Mouse (Mus musculus) left cerebral cortex, adult 9 months (tissue): ENCODE measurements around the gene Palm3.
"Not testable (repeated sequence)": the region's sequence is repeated elsewhere in the genome, so short reads cannot be mapped to it uniquely, and the experiment has no call there.

Source experiments
- DNase-seq, 2 experiments: peaks; one replicate each; pipeline ENCODE4 v3.0.0; 2022; ENCODE audit warnings: low spot score in 2 of 2

Gene Palm3

DNA sequence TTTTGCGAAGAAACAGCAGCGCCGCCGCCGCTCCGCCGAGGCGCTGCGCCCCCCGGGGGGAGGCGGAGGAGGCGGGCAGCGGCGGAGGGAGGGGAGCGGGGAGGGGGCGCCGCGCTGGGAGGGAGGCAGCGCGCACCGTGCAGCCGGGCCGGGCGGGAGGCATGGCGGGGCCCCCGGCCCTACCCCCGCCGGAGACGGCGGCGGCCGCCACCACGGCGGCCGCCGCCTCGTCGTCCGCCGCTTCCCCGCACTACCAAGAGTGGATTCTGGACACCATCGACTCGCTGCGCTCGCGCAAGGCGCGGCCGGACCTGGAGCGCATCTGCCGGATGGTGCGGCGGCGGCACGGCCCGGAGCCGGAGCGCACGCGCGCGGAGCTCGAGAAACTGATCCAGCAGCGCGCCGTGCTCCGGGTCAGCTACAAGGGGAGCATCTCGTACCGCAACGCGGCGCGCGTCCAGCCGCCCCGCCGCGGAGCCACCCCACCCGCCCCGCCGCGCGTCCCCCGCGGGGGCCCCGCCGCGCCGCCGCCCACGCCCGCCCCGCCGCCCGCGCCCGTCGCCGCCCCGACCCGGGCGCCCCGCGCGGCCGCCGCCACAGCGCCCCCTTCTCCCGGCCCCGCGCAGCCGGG is 23.6 kb upstream of the Palm3 start, which contains the start of gene Samd1:
TSS of gene Samd1 (plus strand) at position 162 of the 631 bp plus-strand sequence.
- DNase-seq: no peak

DNA sequence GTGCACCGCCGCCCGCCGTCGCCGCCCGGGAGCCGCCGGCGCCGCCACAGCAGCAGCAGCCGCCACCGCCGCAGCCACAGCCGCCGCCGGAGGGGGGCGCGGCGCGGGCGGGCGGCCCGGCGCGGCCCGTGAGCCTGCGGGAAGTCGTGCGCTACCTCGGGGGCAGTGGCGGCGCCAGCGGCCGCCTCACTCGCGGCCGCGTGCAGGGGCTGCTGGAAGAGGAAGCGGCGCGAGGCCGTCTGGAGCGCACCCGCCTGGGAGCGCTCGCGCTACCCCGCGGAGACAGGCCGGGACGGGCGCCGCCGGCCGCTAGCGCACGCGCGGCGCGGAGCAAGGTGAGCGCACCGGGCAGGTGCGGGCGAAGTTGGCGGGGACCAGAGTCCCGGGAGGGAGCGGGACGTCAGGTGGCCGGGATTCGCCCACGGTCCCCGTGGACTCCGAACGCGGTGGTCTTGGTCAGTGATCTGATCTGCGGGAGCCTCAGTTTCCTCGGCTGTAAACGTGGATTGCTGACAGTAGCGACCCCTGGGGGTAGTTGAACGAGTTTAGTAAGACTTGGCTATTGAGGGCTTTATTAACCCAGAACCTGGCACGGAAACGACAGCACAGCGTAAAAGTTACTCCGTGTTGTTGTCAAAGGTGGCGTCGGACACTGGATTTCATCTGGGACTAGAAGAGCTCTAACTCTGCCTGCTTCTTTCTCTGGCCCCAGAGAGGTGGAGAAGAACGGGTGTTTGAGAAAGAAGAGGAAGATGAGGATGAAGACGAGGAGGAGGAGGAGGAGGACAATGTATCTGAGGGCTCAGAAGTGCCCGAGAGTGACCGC is 22.8 kb upstream of the Palm3 start:
- no peak for DNase-seq

DNA sequence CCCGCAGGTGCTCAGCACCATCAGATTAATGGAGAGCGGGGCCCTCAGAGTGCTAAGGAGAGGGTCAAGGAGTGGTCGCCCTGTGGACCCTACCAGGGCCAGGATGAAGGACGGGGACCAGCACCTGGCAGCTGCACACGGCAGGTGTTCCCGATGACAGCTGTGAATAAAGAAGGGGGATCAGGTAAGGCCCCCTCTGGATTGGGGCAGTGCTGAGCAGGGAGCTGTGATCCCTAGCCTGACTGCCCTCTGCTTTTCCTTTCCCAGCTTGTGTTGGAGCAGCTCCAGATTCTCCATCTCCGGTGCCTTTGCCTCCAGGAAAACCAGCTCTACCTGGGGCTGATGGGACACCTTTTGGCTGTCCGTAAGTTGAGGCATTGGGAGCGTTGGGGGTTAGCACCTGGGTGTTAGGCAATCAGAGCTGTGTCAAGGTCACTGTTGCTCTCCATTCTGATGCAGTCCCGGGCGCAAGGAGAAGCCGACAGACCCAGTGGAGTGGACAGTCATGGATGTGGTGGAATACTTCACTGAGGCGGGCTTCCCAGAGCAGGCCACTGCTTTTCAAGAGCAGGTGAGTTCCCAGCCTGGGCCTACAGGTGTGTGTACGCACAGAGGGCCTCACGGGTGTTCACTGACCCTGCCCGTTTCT is 22.1 kb upstream of the Palm3 start:
- no peak for DNase-seq

DNA sequence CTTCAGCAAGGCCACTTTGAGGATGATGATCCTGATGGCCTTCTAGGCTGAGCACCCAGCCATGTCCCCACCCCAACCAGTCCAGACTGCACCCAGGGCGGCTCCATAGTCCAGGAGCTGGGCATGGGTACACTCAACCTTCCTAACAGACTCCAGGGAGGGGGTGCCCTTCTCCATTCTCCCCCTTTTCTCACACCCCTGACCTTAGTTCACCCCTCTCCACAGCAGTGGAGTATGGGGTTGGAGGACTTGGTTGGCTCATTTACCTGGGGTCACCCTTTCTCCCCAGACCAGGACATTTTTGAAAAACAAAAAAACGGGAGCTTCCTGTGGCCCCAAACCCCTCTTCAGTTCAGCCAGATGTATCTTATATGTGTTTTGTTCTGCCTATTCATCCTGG is 21.4 kb upstream of the Palm3 start:
- no peak for DNase-seq

DNA sequence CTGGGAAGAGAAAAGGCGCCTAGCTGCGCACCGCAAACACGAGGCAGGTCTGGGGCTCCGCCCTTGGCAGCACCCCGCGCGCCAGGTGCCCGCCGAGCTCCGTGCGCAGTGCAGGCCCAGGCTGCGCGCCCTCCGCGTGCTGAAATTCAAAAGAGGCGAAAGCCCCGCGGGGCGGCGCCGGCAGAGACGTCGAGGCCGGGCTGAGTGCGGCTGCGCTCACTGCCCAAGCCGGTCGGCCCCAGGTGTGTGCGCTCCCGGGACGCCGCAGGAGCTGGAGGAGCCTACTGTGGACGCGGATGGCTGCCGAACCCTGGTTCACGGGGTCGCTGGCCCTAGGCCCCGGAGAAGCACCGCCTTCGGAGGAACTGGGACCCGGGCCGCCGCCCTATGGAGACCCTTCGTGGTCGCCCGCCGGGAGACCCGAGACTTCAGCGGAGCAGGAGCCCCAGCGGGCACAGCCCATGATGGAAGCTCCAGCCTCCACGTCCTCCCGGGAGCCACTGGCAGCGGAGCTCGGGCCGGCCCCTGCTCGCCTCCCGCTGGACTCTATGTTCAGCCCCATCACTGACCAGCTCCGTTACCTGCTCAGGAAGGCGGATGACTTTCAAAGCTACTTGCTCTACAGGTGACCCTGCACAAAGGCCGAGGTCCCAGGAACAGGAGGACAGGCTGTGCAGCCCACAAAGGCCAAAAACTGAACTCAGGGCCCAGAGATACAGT is 19.8 kb upstream of the Palm3 start, which contains the start of gene 1700067K01Rik:
TSS of gene 1700067K01Rik (plus strand) at position 222 of the 720 bp plus-strand sequence.
- DNase-seq: no peak

DNA sequence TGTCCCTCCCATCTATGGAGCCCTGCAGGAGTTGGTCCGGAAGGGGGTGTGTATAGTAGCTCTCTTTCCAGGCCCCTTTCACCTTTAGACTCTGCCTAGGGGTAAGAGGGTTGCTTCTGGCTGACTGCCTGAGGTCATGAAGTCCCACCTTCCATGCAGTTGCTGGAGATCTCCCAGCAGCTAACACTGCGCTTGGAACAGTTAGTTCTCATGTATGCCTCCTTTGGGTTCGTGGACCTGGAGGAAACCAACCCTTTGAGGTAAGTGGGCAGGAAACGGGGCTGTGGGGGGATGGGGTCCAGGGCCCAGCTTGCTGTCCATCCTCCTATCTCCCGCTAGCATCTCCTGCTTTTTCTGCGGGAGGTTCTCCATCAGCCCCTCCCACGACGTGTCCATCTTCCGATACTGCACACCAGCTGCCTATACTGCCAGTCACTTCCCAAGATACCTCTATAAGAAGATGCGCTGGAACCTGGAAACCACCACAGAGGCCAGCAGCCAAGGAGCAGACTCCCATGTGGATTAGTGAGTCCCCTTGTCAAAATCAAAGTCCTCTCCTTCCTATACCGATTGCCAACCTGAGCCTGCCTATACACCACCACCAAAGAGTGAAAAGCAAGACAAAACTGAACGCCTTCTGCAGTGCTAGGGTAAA is 18.2 kb upstream of the Palm3 start:
- no peak for DNase-seq

DNA sequence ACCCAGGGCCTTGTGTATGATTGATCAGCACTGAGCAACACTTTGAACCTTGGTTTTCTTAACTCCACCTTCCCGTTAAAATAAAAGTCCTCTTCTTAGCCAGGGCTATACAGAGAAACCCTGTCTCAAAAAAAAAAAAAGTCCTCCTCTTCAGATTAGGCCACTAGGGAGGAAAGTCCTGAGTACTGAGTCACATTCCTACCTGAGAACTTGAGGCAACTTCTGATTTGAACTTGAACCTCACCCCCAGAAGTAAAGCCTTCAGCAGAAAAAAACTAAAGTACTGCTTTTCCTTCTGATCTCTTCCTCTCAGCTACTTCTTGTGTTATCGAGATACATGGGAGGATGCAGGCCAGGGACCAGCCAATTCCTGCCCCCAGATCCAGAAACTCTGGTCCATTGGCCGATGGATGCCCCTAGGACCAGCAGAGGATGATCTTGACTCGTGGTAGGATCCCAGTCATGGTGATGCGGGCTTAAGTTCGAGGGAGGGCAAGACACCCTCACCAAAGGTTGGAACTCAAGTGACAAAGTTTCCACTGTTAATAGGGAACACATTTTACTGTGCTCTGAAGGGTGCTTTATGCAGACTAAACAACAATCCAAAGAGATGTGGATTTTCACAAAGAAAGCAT is 17.5 kb upstream of the Palm3 start:
- no peak for DNase-seq

DNA sequence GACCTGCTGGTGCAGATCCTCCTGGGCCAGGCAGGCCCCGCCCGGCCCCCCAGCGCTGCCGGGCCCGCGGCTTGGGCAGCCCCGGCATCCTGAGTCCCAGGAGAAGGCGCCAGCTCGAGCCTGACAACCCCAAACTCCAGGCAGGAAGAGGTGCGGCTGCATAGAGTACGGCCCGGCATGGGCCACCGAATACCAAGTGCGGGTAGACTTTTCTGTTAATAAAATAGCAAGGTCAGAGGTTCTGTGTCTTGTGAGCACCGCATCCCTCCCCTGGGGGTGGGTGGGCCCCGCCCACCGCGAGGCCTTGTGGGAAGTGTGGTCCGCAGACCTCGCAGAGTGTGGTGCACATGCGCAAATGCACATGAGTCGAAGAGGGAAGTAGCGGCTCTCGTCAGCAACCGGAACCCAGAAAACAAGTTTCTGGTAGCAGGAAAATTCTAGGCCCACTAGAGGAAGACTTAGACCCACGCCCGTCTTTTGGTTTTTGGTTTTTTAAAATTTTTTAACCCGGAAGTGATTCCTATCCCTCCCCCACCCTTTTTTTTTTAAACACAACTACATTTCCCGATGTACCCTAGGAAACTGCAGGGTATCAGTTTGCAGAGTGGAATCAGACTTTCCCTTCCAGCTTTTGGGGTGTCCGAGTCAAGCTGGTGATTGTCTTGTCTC is 16.6 kb upstream of the Palm3 start:
- DNase-seq: peak; percentile 84 to 93

DNA sequence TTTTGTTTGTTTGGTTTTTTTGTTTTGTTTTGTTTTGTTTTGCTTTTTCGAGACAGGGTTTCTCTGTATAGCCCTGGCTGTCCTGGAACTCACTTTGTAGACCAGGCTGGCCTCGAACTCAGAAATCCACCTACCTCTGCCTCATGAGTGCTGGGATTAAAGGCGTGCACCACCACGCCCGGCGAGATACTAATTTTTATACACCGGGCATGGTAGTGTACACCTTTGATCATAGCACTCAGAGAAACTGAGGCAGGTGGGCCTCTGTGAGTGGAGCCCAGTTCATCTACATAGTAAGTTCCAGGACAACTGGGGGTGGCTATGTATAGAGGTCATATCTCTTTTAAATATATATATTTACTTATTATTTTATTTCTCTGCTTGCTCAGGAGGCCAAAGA is 15.8 kb upstream of the Palm3 start:
- not testable (repeated sequence) for DNase-seq

DNA sequence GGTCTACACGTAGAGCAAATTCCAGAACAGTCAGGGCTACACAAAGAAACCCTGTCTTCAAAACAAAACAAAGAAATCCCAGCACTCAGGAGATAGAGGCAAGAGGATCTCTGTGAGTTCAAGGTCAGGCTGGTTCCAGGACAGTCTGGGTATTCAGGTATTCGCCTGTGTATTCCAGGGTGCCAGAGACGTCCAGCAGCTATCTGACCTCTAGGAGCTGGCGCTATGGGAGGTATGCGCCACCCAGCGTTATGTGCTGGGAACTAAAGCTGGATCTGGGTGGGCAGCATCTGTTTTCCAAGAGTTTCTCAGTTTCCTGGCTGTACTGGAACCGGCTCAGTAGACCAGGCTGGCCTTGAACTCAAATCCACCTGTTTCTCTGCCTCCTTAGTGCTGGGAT is 12.9 kb upstream of the Palm3 start:
- DNase-seq: no peak

DNA sequence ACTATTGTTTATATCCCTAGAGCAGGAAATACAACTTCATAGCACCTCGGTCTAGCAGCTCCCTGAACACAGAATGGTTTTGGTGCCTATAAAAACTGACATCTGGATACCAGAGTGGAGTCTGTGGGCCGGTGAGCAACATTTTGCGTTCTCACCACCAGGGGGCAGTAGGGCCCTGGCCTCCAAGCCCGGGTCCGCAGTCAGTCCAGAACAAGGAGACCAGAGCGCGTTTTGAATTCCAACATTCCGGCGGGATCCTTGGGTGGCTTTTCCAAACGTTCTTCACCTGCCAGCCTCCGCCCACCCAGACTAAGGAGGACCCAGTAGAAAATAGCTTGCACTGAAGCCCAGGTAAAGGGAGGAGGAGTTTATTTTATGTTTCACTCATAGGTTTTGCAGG is 11.4 kb upstream of the Palm3 start:
- peak in 1 of 2 experiments; percentile 89 for DNase-seq

DNA sequence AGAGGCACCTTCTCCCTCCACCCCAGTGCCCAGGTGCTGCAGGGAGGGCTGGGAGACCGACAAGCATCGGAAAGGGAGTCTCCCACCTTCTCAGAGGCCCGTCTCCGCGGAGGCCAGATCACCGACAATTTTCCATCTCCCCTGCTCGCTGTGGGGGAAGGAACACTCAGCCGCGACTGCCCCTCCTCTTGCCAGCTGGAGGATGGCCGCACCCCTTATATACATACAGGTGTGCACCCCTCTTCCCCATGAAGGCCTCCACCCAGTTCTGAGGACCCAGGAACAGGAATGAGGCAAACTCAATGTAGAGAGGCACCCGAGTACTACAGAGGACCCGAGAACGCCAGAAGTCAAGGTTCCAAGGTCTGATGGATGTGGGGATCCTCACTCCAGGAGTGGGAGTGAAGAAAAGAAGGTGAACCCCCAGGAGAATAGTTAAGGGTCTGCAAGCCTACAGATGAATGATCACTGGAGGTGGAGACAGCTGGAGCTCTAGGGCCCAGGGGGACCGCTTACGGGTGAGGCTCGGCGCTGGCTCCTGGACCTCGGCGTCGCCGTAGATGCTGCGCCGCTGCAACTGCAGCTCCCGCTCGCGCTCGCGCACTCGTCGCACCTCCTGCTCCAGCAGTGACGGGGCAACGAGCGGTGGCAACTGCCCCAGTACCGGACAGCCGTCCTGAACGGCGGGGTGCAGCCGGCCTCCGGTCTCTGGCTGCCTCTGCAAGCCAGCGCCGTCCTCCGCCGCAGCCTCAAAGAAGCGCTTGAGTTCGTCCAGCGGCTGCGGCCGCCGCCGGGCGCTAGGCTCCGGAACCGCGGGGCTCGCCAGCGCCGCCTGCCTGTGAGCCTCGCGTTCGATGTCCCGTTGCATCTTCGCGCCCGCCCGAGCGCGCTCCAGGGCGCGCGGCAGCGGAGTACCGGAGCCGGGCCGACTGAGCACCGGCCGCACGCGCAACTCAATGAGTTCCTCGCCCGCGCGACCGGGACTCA is 10.4 kb upstream of the Palm3 start:
- DNase-seq: peak in 1 of 2 experiments; percentile 59

DNA sequence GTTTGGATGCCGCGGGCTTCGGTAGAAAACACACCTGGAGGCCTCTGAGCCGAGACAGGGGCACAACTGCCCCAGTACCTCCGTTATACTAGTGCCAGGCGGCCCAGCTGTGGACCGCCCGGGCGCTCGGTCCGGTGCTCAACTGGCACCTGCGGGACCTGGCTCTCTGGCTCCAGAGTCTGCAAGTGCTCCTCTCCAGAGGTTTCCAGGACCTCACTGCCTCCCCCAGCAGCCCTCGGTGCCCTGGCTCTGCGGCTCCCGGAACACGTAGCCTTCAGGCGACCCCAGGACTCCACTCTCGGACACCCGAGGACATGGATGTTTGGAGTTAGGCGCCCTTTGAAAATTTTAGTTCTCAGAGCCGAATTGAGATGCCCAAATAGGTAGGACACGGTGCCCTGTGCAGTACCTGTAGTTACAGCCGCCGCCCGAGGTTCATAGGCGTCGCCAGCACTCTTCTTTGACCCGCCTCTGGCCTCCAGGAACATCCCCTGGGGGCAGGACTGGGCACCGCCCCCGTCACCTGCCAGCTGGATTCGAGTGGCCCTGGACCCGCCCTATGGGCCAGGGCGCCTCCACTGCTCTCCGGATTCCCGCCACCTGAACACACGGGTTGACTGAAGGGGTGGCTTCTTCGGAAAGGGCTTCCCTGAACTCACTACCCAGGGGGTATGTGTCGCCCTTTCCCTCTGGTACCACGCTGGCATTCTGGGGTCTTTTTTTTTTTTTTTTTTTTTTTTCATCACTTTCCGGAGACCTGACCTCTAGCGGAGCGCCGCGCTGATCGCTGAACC is 9.4 kb upstream of the Palm3 start, which contains the start of gene 2210011C24Rik:
TSS of gene 2210011C24Rik (minus strand) at position 467 of the 794 bp plus-strand sequence.
- DNase-seq: no peak

DNA sequence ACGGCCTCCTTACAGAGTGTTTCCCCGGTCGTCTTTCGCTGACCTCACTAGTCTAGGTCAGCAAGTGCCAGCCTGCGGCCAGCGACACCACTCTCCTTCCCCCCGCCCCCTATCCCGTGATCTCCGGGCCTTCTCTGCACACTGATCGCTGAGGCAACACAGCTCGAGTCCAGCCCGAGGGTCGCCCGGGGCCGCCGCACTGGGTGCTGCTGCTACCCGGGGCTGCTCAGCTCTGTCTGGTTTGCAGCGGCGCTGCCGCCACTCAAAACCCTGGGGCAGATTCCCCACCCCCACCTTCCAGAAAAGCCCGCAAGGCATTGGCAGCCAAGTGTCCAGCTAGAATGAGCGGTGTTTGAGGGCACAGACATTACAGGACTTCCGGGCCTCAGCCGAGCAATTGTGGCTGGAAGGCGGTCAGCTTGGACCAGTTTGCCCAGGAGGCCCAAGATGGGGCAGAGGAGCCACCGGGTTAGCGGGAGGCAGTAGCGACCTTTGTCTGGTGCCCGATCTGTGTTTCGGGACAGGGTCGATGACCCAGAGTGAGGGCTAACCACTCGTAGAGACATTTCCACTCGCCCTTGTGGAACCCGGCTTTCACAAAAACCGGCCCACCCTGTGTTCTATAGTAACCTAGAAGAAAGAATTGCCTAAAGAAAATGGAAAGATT is 8.6 kb upstream of the Palm3 start:
- no peak for DNase-seq

DNA sequence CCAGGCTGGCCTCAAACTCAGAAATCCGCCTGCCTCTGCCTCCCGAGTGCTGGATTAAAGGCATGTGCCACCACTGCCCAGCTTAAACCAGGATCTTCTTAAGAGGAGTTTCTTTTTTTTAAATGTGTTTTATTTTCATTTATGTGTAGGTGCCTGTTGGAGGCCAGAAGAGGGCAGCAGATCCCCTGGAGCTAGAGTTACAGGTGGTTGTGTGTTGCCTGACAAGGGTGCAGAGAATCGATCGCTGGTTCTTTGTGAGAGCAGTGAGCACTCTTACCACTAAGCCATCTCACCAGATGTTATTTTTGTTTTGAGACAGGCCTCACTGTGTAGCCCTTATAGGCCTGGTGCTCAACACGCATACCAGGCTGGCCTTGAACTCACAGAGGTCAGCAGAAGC is 5.4 kb upstream of the Palm3 start:
- no peak for DNase-seq

DNA sequence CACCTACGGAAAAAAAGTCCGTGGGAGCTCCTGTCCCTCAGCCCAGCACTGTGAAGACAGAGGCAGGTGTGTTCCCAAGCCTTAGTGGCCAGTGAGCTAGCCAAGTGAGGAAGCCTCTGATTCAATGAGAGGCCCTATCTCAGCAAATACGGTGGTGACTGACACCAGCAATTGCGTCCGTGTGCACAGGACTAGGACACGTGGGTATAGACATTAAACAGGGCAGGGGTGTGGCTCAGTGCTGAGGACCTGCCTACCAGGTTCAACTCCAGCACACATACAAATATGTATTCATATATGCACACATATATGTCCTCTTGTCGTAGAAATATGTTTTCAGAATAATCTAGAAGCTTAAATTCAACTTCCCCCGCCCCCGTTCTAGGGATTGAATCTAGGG is 1.5 kb upstream of the Palm3 start:
- no peak for DNase-seq

DNA sequence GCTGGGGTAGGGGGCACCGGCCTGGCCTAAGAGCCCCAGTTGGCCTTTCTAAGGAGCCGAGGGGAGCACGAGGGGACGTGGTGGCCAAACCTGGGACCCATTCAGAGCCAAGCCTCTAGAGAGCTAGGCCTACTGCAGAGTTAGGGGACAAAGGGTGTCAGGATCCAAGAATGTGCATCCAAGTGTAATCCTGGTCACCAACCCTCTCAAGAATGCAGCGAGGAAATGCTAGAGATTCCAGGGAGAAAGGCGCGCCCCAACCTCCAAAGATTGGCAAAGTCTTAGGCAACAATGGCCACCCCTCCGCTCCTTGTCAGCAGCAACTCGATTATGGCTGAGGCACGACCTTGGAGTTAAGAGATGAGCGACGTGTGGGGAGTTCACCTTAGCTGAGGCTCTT is 298 bp downstream of the Palm3 start:
- DNase-seq: no peak

DNA sequence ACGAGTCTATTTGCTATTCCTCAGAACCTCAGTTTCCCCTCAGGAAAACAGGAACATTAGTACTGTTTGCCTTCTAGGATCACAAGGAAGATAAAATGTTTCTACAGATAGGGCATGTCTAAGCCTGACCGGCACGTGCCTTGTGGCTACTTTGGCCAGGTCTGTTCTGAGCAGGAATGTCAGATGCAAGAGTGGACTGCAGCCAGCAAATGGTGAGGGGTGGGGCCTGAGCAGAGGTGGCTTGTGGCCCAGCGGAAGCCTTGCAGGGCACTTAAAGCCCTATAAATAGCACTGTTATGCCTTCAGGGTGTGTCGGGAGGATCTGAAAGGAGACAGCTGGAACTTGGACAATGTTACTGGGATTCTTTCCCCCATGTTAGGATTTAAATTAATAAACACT is 1.8 kb downstream of the Palm3 start:
- no peak for DNase-seq
